Mouse (Mus musculus): ENCODE measurements around the gene Rbms1. TPM values are rescaled to one million over a fixed set of nuclear protein-coding genes. Genes with fewer than 3 reads are reported as not detected.

Gene Rbms1
- polyA plus RNA-seq, 1 experiment = 94.8 TPM

DNA sequence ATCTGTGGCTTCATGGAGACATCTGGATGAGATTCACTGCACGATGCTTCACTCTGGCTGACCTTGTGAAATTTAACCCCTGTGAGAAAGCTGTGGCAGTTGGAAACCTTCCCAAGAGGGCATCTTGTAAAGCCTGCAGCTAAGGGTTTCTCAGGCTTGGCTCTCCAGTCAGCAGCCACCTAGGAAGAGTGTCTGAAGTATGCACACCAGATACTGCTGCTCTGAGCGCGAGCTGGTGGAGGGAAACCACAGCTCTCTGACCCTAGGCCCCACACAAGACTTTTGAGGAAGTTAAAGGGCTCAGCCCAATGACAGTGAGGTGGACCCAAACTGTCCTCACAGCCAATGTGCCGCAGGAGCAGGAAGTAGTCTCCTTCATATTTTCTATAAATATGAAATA is 120.0 kb downstream of the Rbms1 start:
- TF ChIP-seq CTCF (IDR thresholded peaks at IDR 0.05; ENCODE audit: extremely low read depth, insufficient read depth, insufficient read length, insufficient replicate concordance) = no peak
- TF ChIP-seq POLR2A (IDR thresholded peaks at IDR 0.05; ENCODE audit: low read depth, low read length) = no peak
- Histone ChIP-seq H3K36me3 (ENCODE audit: control insufficient read depth, insufficient read depth, low read length) (peaks cover 10% of the 10 kb centered on the region; the same call in 1 of the 2 replicates), H3K27me3 (ENCODE audit: control insufficient read depth, insufficient read depth, low read length) (no peaks in the 10 kb centered on the region), H3K4me1 (ENCODE audit: control insufficient read depth, insufficient read depth, insufficient read length) (peaks cover 7% of the 10 kb centered on the region), H3K4me3 (ENCODE audit: extremely low read depth, insufficient read depth, insufficient read length) (no peak overlapping the region), H3K27ac (ENCODE audit: insufficient read depth, low read length) (no peak overlapping the region)
- DNase-seq (ENCODE audit: low read depth in 1 of 2, low spot score in 2 of 2) = peak in 1 of 2 experiments; percentile 19
- 4% methylated on average over 4 of the region's 4 CpGs for WGBS

DNA sequence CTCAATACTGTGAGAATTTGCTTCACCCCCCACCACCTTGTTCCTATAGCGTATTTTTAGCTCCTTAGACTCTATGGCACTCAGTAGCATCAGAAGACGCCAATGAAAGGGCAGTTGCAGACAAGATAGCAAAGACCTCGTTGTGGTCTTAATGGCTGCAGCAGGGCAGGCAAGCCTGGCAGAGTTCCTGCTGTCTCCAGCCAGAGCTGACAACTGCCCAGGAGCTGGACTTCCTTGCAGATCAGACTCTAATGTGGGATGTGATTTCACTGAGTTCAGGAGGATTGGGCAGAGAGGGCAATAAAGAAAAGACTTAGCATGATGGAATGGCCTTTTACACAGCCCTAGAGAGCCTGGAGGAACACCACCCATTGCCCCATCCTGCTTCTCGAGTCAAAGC is 122.1 kb downstream of the Rbms1 start:
- DNase-seq (ENCODE audit: low read depth in 1 of 2, low spot score in 2 of 2) = no peak
- H3K27ac ChIP-seq (ENCODE audit: insufficient read depth, low read length) = no peak overlapping the region

DNA sequence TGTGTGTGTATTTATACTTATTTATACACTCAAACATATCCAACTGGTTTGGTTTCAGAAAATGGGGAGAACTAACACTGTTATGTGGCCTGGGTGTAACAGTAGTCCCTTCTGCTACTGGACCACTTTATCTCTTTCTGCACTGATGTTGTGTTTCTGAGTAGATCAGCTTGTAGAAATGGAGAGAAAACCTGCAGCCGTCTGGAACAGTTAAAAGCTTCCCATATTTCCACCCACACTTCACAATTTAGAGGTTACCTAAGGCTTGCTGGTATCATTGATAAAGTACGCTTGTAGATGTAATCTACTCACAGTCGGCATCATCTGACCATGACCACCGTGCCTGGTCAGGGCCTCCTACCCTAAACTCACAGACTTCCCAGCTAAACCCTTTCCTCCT is 123.5 kb downstream of the Rbms1 start:
- TF ChIP-seq CTCF (IDR thresholded peaks at IDR 0.05; ENCODE audit: extremely low read depth, insufficient read depth, insufficient read length, insufficient replicate concordance) = no peak
- no peak for TF ChIP-seq POLR2A (IDR thresholded peaks at IDR 0.05; ENCODE audit: low read depth, low read length)
- H3K27ac ChIP-seq (ENCODE audit: insufficient read depth, low read length) = no peak overlapping the region
- no peak overlapping the region for H3K4me3 ChIP-seq (ENCODE audit: extremely low read depth, insufficient read depth, insufficient read length)
- no peak for DNase-seq (ENCODE audit: low read depth in 1 of 2, low spot score in 2 of 2)
- WGBS = 82% methylated on average over 4 of the region's 4 CpGs
- peaks cover 11% of the 10 kb centered on the region; the same call in 1 of the 2 replicates for H3K36me3 ChIP-seq (ENCODE audit: control insufficient read depth, insufficient read depth, low read length)
- peaks cover 7% of the 10 kb centered on the region for H3K4me1 ChIP-seq (ENCODE audit: control insufficient read depth, insufficient read depth, insufficient read length)
- H3K27me3 ChIP-seq (ENCODE audit: control insufficient read depth, insufficient read depth, low read length) = no peaks in the 10 kb centered on the region

More for the DNA sequence above, 122.1 kb downstream of the Rbms1 start:
- Histone ChIP-seq H3K27me3 (ENCODE audit: control insufficient read depth, insufficient read depth, low read length) (no peaks in the 10 kb centered on the region), H3K4me3 (ENCODE audit: extremely low read depth, insufficient read depth, insufficient read length) (no peak overlapping the region), H3K36me3 (ENCODE audit: control insufficient read depth, insufficient read depth, low read length) (peaks cover 11% of the 10 kb centered on the region; the same call in 1 of the 2 replicates), H3K4me1 (ENCODE audit: control insufficient read depth, insufficient read depth, insufficient read length) (peaks cover 7% of the 10 kb centered on the region)
- no peak for TF ChIP-seq CTCF (IDR thresholded peaks at IDR 0.05; ENCODE audit: extremely low read depth, insufficient read depth, insufficient read length, insufficient replicate concordance)
- TF ChIP-seq POLR2A (IDR thresholded peaks at IDR 0.05; ENCODE audit: low read depth, low read length) = no peak
- 84% methylated on average over 4 of the region's 4 CpGs for WGBS

DNA sequence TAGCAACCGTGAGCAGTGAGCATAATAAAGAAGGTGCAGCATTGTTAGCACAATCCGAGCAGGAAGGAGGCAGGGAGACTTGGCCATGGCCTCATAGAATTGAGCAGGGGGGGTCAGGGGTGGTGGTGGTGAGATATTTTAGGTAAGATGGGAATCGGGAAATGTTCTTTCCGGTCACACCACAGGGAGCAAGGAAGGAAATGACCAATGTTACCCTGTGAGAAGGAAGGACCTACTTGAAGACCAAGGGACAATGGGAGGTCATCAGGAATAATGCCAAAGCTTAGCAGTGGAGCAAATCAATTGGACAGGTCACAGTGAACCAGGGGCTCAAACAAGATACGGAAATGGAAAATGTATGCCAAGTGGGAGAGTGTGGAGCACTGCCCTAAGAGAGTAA is 124.1 kb downstream of the Rbms1 start:
- Histone ChIP-seq H3K27ac (ENCODE audit: insufficient read depth, low read length) (no peak overlapping the region), H3K27me3 (ENCODE audit: control insufficient read depth, insufficient read depth, low read length) (no peaks in the 10 kb centered on the region), H3K4me3 (ENCODE audit: extremely low read depth, insufficient read depth, insufficient read length) (no peak overlapping the region), H3K4me1 (ENCODE audit: control insufficient read depth, insufficient read depth, insufficient read length) (peaks cover 7% of the 10 kb centered on the region), H3K36me3 (ENCODE audit: control insufficient read depth, insufficient read depth, low read length) (peaks cover 11% of the 10 kb centered on the region; the same call in 1 of the 2 replicates)
- DNase-seq (ENCODE audit: low read depth in 1 of 2, low spot score in 2 of 2) = no peak
- TF ChIP-seq POLR2A (IDR thresholded peaks at IDR 0.05; ENCODE audit: low read depth, low read length) = no peak
- no peak for TF ChIP-seq CTCF (IDR thresholded peaks at IDR 0.05; ENCODE audit: extremely low read depth, insufficient read depth, insufficient read length, insufficient replicate concordance)
- 81% methylated on average over 5 of the region's 5 CpGs for WGBS

DNA sequence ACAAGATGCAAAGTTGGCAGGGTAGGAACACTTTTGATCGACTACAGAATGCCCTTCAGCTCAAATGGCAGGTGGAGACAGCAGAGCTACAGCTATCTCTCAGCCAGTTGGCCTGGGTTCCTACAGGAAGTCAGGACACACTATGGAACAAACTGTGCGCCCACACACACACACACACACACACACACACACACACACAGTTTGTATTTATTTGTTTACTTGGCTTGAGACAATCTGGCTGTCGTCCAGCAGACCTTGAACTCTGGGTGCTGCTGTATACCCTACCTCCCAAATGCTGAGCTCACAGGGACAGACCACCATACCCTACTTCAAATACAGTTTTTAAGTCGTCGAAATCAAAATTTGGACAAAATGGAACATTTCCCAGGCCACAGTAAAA is 125.4 kb downstream of the Rbms1 start:
- H3K4me1 ChIP-seq (ENCODE audit: control insufficient read depth, insufficient read depth, insufficient read length) = no peaks in the 10 kb centered on the region
- TF ChIP-seq CTCF (IDR thresholded peaks at IDR 0.05; ENCODE audit: extremely low read depth, insufficient read depth, insufficient read length, insufficient replicate concordance) (no peak), POLR2A (IDR thresholded peaks at IDR 0.05; ENCODE audit: low read depth, low read length) (no peak)
- no peak for DNase-seq (ENCODE audit: low read depth in 1 of 2, low spot score in 2 of 2)
- no peak overlapping the region for H3K4me3 ChIP-seq (ENCODE audit: extremely low read depth, insufficient read depth, insufficient read length)
- H3K27me3 ChIP-seq (ENCODE audit: control insufficient read depth, insufficient read depth, low read length) = no peaks in the 10 kb centered on the region
- no peak overlapping the region for H3K27ac ChIP-seq (ENCODE audit: insufficient read depth, low read length)
- 89% methylated on average over 5 of the region's 5 CpGs for WGBS
- peaks cover 11% of the 10 kb centered on the region; the same call in 1 of the 2 replicates for H3K36me3 ChIP-seq (ENCODE audit: control insufficient read depth, insufficient read depth, low read length)

DNA sequence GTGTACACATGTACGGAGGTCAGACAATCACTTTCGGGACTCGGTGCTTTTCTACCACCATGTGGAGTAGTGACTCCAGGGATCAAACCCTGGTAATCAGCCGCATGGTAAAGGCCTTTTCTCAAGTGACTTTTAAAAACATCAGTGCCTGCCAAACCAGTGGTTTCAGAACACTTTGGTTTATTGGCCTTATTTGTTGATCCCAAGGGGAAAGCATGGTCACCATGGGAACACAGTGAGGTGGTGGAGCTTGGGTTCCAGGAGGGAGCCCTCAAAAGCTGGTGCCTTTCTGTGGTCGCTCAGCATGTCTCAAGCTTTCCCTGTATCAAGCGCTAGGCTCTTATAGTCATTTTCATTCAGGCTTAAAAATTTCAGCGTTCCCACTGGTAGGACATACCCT is 126.8 kb downstream of the Rbms1 start:
- no peak for DNase-seq (ENCODE audit: low read depth in 1 of 2, low spot score in 2 of 2)
- no peaks in the 10 kb centered on the region for H3K27me3 ChIP-seq (ENCODE audit: control insufficient read depth, insufficient read depth, low read length)
- H3K27ac ChIP-seq (ENCODE audit: insufficient read depth, low read length) = no peak overlapping the region
- peaks cover 1% of the 10 kb centered on the region; the same call in 1 of the 2 replicates for H3K4me1 ChIP-seq (ENCODE audit: control insufficient read depth, insufficient read depth, insufficient read length)
- WGBS = 92% methylated on average over 7 of the region's 7 CpGs
- peaks cover 7% of the 10 kb centered on the region; the same call in 1 of the 2 replicates for H3K36me3 ChIP-seq (ENCODE audit: control insufficient read depth, insufficient read depth, low read length)
- TF ChIP-seq CTCF (IDR thresholded peaks at IDR 0.05; ENCODE audit: extremely low read depth, insufficient read depth, insufficient read length, insufficient replicate concordance) = no peak
- TF ChIP-seq POLR2A (IDR thresholded peaks at IDR 0.05; ENCODE audit: low read depth, low read length) = no peak
- no peak overlapping the region for H3K4me3 ChIP-seq (ENCODE audit: extremely low read depth, insufficient read depth, insufficient read length)

DNA sequence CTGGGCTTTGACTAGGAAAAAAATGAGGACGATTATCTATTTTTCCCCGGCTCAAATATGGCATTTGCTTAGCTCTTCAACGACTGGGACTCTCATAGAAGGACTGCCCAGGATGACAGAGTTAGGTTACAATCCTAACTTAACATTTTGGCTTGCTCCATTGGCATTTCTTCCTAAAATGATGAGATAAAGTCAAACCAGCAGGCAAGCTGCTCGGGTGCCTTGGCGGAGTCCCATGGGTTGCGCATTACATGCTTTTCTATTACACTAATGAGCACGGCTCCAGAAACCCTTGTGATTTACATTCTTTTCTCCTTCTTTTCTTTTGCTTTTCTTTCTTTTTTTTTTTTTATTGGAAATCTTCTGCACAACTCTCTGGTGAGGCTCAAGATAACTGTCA is 128.7 kb downstream of the Rbms1 start:
- no peak for DNase-seq (ENCODE audit: low read depth in 1 of 2, low spot score in 2 of 2)
- 91% methylated on average over 7 of the region's 7 CpGs for WGBS
- no peak overlapping the region for H3K27ac ChIP-seq (ENCODE audit: insufficient read depth, low read length)
- TF ChIP-seq POLR2A (IDR thresholded peaks at IDR 0.05; ENCODE audit: low read depth, low read length) (no peak), CTCF (IDR thresholded peaks at IDR 0.05; ENCODE audit: extremely low read depth, insufficient read depth, insufficient read length, insufficient replicate concordance) (no peak)
- H3K4me1 ChIP-seq (ENCODE audit: control insufficient read depth, insufficient read depth, insufficient read length) = peaks cover 1% of the 10 kb centered on the region; the same call in 1 of the 2 replicates
- H3K36me3 ChIP-seq (ENCODE audit: control insufficient read depth, insufficient read depth, low read length) = peaks cover 3% of the 10 kb centered on the region; the same call in 1 of the 2 replicates
- no peaks in the 10 kb centered on the region for H3K27me3 ChIP-seq (ENCODE audit: control insufficient read depth, insufficient read depth, low read length)
- no peak overlapping the region for H3K4me3 ChIP-seq (ENCODE audit: extremely low read depth, insufficient read depth, insufficient read length)
